Mouse (Mus musculus): ENCODE results near the gene Slc24a4.
A peak's percentile ranks its signal among the peaks of the same experiment; 100 is the strongest.
"Not testable (repeated sequence)": the region's sequence is repeated elsewhere in the genome, so short reads cannot be mapped to it uniquely, and the experiment has no call there.

The Slc24a4 gene

GRCm38 (mm10) chr12:102166691-102167261 is 38.2 kb downstream of the Slc24a4 start:
- no peak for DNase-seq (ENCODE audit: low read depth)

GRCm38 (mm10) chr12:102167302-102167701 is 38.8 kb downstream of the Slc24a4 start:
- no peak for DNase-seq (ENCODE audit: low read depth)

GRCm38 (mm10) chr12:102172746-102173145 is 44.2 kb downstream of the Slc24a4 start:
- no peak for DNase-seq (ENCODE audit: low read depth)

GRCm38 (mm10) chr12:102173345-102173744 is 44.8 kb downstream of the Slc24a4 start:
- no peak for DNase-seq (ENCODE audit: low read depth)

- no peak for DNase-seq (ENCODE audit: low read depth)
These were observed 52.0 kb downstream of the Slc24a4 start for GRCm38 (mm10) chr12:102180371-102181074.

- DNase-seq (ENCODE audit: low read depth) = peak; percentile 23
These were observed 53.3 kb downstream of the Slc24a4 start for GRCm38 (mm10) chr12:102181799-102182357.

GRCm38 (mm10) chr12:102182621-102183020 is 54.1 kb downstream of the Slc24a4 start:
- no peak for DNase-seq (ENCODE audit: low read depth)

GRCm38 (mm10) chr12:102183201-102183600 is 54.7 kb downstream of the Slc24a4 start:
- DNase-seq (ENCODE audit: low read depth) = no peak

- DNase-seq (ENCODE audit: low read depth) = no peak
These were observed 62.3 kb downstream of the Slc24a4 start for GRCm38 (mm10) chr12:102190820-102191219.

- no peak for DNase-seq (ENCODE audit: low read depth)
These were observed 73.0 kb downstream of the Slc24a4 start for GRCm38 (mm10) chr12:102201516-102201915.

- DNase-seq (ENCODE audit: low read depth) = no peak
These were observed 74.4 kb downstream of the Slc24a4 start for GRCm38 (mm10) chr12:102202901-102203300.

GRCm38 (mm10) chr12:102206471-102206870 is 77.9 kb downstream of the Slc24a4 start:
- DNase-seq (ENCODE audit: low read depth) = no peak

- DNase-seq (ENCODE audit: low read depth) = no peak
These were observed 78.7 kb downstream of the Slc24a4 start for GRCm38 (mm10) chr12:102207245-102207644.

- DNase-seq (ENCODE audit: low read depth) = no peak
These were observed 82.3 kb downstream of the Slc24a4 start for GRCm38 (mm10) chr12:102210801-102211200.

GRCm38 (mm10) chr12:102223404-102223803 is 94.9 kb downstream of the Slc24a4 start:
- DNase-seq (ENCODE audit: low read depth) = no peak

GRCm38 (mm10) chr12:102224112-102224511 is 95.6 kb downstream of the Slc24a4 start:
- not testable (repeated sequence) for DNase-seq (ENCODE audit: low read depth)

- DNase-seq (ENCODE audit: low read depth) = no peak
These were observed 96.6 kb downstream of the Slc24a4 start for GRCm38 (mm10) chr12:102225165-102225564.

- no peak for DNase-seq (ENCODE audit: low read depth)
These were observed 107.0 kb downstream of the Slc24a4 start for GRCm38 (mm10) chr12:102235551-102235950.

- DNase-seq (ENCODE audit: low read depth) = no peak
These were observed 107.8 kb downstream of the Slc24a4 start for GRCm38 (mm10) chr12:102236317-102236716.

GRCm38 (mm10) chr12:102242076-102242722 is 113.7 kb downstream of the Slc24a4 start:
- no peak for DNase-seq (ENCODE audit: low read depth)

- DNase-seq (ENCODE audit: low read depth) = no peak
These were observed 115.4 kb downstream of the Slc24a4 start for GRCm38 (mm10) chr12:102243915-102244314.

GRCm38 (mm10) chr12:102246226-102246625 is 117.7 kb downstream of the Slc24a4 start:
- DNase-seq (ENCODE audit: low read depth) = no peak

GRCm38 (mm10) chr12:102248104-102248503 is 119.6 kb downstream of the Slc24a4 start:
- no peak for DNase-seq (ENCODE audit: low read depth)
